Mouse (Mus musculus): ENCODE measurements around the gene Ahnak.
"Not testable (repeated sequence)": the region's sequence is repeated elsewhere in the genome, so short reads cannot be mapped to it uniquely, and the experiment has no call there.

Ahnak gene

DNA sequence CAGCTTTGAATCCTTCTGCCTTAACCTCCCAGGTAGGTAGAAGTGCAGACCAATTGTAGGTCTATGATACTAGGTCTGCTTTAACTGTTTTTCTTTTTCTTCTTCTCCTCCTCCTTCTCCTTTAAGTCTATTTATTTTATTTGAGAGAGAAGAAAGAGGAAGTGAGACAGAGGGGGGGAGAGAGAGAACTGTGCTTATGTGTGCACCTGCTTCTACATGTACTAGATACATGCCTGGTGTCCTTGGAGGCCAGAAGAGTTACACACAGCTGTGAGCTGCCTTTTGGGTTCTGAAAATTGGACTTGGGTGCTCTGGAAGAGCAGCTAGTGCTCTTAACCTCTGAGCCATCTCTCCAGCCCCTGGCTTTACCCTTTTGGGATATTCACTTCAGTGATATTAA lies 52.0 kb downstream of the Ahnak start:
- no peak for DNase-seq (ENCODE audit: low read depth, low spot score)

DNA sequence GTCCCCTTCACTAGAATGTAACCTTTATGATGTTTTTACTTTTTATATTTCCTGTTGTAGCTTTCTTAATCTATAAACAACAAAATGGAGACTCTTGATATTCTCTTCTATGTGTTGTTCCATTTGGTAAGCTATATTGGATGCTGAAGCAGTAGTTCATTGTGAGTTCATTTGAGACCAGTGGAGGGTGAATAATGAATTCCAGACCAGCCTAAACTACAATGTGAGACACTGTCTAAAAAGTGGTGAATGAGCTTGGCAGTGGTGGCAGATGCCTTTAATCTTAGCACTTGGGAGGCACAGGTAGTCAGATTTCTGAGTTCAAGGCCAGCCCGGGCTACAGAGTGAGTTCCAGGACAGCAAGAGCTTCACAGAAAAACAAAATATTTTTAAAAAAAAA lies 54.0 kb downstream of the Ahnak start:
- DNase-seq (ENCODE audit: low read depth, low spot score) = no peak

DNA sequence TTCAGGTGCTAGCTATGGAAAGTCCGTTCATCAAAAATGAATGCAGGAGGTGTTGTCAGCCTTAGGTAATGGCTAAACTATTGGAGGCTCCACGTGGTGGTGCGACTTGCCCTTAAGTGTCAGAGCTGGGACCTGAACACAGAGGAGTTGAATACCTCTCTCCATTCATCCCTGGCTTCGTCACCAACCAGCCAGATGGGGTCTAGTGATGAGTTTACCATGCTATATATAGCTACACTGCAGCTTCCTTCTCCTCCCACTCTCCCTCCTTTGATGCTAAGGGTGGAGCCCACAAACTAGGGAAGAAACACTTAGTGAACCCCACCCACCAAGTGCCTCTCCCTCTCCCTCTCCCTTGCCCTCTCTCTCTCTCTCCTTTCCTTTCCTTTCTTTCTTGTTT lies 55.2 kb downstream of the Ahnak start:
- no peak for DNase-seq (ENCODE audit: low read depth, low spot score)

DNA sequence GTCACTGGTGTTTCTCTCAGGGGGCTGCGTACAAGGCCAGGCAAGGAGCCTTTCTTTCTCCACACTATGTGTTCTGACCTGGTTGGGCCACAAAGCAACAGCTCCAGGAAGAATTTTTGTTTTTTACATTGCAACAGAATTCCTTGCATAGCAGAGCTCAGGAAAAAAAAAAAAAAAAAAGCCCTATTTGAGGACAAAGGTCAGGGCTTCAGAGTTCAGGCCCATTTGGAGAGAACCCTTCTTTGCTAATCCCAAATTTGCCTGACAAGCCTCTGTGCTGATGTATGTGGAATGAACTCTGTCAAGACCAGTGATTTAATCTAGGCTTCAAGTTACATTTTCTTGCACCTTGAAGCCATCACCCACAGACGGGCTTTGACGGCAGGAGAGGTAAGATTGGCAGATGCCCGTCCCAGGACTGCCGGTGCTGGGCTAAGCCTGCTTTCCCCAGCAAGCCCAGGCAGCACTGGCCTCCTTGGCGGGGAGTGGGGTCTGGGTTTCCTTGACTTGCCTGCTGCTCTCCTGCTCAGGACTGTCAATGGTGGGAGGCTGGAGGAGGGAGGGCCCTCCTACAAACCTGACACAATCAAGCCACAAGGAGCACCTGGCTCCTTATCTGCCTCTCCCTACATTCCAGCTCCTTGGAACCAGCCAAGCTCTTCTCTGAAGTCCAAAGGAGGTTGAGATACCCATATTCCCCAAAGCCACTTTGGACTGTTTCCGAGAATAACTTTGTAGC lies 58.3 kb downstream of the Ahnak start:
- no peak for DNase-seq (ENCODE audit: low read depth, low spot score)

DNA sequence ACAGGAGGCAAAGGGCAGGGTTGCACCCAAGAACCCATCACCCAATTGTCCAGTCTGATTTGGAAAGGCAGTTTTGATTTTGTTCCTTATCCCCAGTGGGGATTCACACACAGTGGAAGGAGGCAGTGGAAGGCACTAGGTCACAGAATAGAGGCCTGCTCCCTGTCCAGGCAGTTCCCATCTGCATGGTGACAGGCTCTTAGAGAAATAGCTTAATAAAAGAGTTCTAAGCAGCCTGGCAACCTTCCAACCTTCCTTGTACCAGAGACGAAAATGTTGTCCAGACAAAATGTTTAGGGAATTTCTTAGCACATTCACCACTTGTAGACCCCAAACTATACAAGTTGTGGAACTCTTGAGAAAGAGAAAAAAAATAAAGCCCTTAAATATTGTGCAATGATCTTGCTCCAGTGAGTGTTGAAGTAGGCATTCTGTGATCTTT lies 58.9 kb downstream of the Ahnak start:
- DNase-seq (ENCODE audit: low read depth, low spot score) = no peak

GRCm38 (mm10) chr19:9048981-9049687 lies 60.0 kb downstream of the Ahnak start:
- DNase-seq (ENCODE audit: low read depth, low spot score) = no peak

GRCm38 (mm10) chr19:9050294-9051229 lies 61.5 kb downstream of the Ahnak start:
- DNase-seq (ENCODE audit: low read depth, low spot score) = no peak

GRCm38 (mm10) chr19:9051985-9052384 lies 62.9 kb downstream of the Ahnak start:
- not testable (repeated sequence) for DNase-seq (ENCODE audit: low read depth, low spot score)

DNA sequence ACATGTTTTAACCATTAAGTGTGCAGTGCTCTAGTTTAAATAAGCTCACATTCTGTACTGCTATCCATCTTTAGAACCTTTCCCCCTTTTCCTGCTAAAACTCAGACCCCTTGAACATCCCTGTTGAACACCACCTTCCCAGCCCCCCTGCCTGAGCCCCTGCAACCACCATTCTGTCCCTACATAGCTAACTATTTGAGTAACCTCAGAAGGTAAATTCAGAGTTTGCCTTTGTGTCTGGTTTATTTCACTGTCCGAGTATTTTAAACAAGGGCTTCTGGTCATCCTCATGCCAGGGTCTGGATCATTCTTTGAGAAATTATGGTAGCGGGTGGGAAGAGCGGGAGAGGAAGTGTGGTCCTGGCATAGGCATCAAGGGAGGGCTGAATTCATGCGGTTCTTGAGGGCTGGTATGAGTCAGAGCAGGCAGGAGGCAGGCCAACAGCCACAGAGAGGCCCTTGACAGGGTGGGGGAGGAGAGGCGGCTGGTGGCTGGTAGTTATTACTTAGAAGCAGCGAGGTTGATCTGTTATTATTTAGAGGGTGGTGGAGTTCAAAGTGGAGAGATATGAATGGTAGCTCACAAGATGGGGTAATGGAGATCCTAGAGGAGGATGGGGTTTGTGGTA lies 63.8 kb downstream of the Ahnak start:
- DNase-seq (ENCODE audit: low read depth, low spot score) = no peak

- DNase-seq (ENCODE audit: low read depth, low spot score) = no peak
These were observed 66.1 kb downstream of the Ahnak start for GRCm38 (mm10) chr19:9055153-9055552.

DNA sequence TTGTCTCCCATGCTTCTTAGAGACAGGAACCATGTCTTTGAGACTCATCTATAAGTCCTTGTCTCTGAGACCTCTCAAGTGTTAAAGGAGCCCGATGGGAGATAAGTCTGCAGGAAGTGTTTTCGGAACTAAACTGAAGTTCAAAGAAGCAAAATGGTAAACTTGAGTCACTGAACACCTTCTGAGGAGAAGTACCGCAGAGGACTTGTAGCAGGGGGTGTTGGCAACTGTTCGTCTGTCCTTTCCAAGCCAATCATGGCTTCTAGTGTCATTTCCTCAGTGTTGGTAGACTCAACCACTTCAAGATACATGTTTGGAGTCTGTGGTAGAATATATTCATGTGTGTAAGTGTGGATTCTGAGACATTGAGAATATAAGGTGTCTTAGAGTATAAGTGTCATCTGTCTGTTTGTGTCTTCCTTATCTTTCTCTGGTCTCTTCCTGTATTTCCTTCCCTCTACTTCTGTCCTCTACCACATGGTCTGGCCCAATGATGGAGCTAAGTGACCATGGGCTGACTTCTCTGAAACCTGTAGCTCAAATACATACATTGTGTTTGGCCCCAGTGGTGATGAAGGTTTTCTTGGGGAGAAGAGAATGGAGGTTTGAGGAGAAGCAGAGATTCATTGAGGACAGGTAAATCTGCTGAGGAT lies 66.7 kb downstream of the Ahnak start:
- DNase-seq (ENCODE audit: low read depth, low spot score) = no peak

GRCm38 (mm10) chr19:9057679-9058078 lies 68.6 kb downstream of the Ahnak start:
- no peak for DNase-seq (ENCODE audit: low read depth, low spot score)

DNA sequence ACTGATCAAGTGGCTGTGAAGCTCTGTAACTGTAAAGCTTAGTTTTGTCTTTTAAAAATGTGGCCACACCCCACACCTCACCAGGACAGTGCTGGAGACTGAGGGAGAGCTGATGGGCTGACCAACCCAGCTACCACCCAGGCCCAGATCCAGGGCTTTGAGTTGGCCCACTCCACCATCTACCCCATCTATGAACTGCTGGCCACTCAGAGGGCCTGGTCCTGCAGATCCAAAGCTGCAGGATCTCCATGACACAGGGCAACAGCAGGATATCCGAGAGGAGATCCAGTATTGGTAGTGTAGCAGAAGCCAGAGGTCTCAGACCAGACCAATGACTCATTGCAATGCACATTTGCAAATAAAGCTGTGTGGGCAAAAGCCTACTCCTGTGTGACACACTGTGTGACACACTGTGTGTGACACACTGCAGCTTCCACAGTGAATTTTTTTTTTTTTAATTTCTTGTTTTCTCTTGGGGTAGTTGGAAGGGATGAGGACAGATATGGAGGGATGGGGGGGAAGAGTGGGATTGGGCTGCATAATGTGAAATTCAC lies 69.3 kb downstream of the Ahnak start:
- DNase-seq (ENCODE audit: low read depth, low spot score) = no peak

DNA sequence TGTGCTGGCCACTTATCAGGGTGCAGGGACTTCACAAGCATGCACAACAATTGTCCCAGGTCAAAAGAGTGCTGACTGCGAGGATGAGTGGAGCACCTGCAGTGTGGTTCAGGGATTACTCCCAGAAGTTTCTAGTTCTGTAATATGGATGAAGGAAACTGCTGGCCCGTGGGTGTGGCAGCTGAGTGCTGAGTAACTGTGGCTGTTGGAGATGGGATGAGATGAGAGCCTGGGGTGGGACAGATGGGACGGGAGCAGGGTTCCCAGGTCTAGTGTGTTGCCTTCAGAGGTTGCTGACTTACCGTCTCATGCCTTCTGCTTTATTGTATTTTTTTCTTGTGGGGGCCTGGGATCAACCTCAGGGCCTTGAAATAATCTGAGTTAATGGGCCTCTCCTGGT lies 69.9 kb downstream of the Ahnak start:
- DNase-seq (ENCODE audit: low read depth, low spot score) = no peak

DNA sequence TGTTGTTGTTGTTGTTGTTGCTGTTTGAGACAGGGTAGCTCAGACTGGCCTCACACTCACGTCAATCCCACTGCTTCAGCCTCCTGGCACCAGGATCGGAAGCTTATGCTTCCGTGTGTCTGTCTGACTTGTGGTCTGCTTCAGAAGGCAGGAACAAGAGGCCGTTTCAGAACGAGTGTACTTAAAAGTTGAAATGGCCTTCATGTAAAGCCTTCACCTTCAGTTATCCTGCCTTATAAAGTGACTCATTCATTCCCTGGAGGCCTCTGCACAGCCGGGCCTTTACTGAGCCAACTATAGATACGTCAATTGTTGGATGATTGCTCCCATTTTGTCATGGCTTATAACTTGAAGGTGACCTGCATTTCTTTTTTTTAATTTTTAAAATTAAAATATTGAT lies 70.3 kb downstream of the Ahnak start:
- DNase-seq (ENCODE audit: low read depth, low spot score) = no peak

DNA sequence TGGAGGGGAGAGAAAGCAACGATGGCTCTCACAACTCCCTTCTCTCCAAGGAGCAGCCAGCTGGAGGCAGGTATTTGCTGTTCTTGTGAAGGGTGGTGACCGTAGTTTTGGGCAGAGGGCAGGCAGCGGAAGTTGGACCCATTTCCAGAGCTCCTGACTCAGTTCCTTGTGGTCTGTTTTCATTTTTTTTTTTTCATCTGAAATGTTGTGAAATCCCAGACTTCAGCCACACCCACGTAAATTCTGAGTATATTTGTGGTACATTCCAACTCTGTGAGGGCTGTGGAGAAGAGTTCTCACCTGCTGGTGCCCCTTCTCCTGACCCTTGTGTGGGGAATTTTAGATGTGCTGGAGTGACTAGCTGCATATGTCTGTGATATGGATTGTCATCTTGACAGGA lies 71.0 kb downstream of the Ahnak start:
- DNase-seq (ENCODE audit: low read depth, low spot score) = no peak

DNA sequence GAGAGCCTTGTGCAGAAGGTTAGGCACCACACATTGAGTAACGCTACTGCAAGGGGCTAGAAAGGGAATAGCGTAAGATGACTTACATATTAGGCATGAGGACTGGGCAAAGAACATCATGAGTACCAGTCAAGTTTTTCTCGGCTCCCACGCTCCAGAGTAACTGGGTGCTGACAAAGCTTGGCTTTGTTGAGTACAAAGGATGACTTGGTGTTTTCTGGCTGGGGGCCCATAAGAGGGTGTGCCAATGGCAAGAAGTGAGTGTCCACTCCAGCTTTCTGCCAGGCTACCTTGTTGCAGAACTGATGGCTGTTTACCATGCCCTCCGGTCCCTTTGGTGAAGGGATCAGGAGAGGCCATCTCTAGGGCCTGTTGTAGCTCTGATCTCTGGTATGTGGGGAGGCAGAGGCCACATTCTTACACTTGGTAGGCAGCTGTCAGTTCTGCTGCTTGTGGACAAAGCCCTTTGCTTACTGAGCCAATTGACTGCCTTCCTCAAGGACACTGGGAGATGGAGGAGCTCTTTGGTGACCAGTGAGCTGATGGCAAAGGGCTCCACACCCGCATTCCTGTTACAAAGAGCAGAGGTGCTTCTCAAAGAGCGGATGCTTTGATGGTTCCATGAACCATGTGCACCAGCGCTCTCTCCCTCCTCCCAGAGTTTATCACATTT lies 72.3 kb downstream of the Ahnak start:
- DNase-seq (ENCODE audit: low read depth, low spot score) = no peak

- DNase-seq (ENCODE audit: low read depth, low spot score) = no peak
These were observed 73.7 kb downstream of the Ahnak start for GRCm38 (mm10) chr19:9062822-9063221.

- DNase-seq (ENCODE audit: low read depth, low spot score) = no peak
These were observed 74.7 kb downstream of the Ahnak start for GRCm38 (mm10) chr19:9063831-9064230.

Measured in mesoderm, embryonic 11.5 days (tissue).